Mouse (Mus musculus) Patski (cell line): Measurements from ENCODE around the gene Tgfb2. TPM values are rescaled to one million over a fixed set of nuclear protein-coding genes. Genes with fewer than 3 reads are reported as not detected.
A peak's percentile ranks its signal among the peaks of the same experiment; 100 is the strongest.

Source experiments
- ATAC-seq: fragments of 100-300 bp; one replicate; pipeline ENCODE4 v1.8.0; 2021
- CTCF ChIA-PET: fragments of 350-600 bp; sonication (Branson Sonifier 250); formaldehyde crosslinking; loops from one replicate; lab custom pipeline; 2022; ENCODE audit warnings: inconsistent platforms; lab: Charles Lee
- POLR2A ChIA-PET: fragments of 350-600 bp; sonication (Branson Sonifier 250); formaldehyde crosslinking; loops from one replicate; lab custom pipeline; 2022; ENCODE audit warnings: antibody characterized with exemption, inconsistent platforms; lab: Charles Lee
- DNase-seq: peaks from one replicate; pipeline ENCODE4 v3.0.0-alpha.2; 2011; ENCODE audit warnings: low read depth, low spot score
- H3K27me3 ChIP-seq: fragments of 371-371 bp; one replicate; pipeline ENCODE4 v1.5.1; 2021
- CTCF ChIP-seq: fragments of 100-300 bp; IDR thresholded peaks from one replicate; pipeline ENCODE4 v1.5.1; 2021
- in situ Hi-C: fragments of 300-500 bp; cut with MboI; formaldehyde crosslinking; loops from 3 replicates; pipeline ENCODE4 v1.11.1; 2018; ENCODE audit warnings: low pct_unique_long_range_greater_than_20kb, mixed read lengths
- polyA plus RNA-seq: library from polyadenylated mRNA; unstranded; gene quantifications from one replicate; pipeline ENCODE4 v1.2.3, GENCODE M21; 2021

The Tgfb2 gene
- polyA plus RNA-seq, 1 experiment from 2014 or later: 35.3 TPM

DNA sequence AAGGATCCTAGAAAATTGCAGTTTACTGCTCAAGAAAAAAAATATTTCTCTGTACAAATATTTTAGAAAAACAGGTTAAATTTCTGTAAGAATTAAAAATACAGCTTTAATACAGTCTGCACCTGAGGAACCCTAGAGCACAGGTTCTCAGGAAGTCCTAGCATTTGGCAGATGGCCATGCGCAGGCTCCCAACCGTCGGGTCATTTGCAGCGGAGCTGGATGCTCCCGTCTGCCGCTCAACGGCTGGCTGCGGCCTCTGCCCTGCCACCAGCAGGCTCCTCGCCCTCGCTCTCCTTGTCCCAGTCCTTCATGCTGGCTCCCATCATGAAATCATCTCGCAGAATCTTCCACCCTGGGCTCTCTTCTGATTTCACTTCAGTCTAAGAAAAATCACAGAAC, 15.4 kb upstream of the Tgfb2 start:
- TF ChIP-seq CTCF: no peak
- ATAC-seq (no peak), DNase-seq (no peak)
- CTCF ChIA-PET: interaction anchor here (0.7 to 1.9 kb wide), 3 partner anchors 12 to 966 kb away, joined by 3 to 6 read pairs (median 3); no protein-coding TSS in a partner anchor
- H3K27me3 ChIP-seq: no peaks in the 10 kb centered on the region
- POLR2A ChIA-PET: no interaction called here
- in situ Hi-C loops: loop anchor here (10.0 to 25.0 kb wide), 2 partner anchors 709 to 966 kb away; no protein-coding TSS in a partner anchor

DNA sequence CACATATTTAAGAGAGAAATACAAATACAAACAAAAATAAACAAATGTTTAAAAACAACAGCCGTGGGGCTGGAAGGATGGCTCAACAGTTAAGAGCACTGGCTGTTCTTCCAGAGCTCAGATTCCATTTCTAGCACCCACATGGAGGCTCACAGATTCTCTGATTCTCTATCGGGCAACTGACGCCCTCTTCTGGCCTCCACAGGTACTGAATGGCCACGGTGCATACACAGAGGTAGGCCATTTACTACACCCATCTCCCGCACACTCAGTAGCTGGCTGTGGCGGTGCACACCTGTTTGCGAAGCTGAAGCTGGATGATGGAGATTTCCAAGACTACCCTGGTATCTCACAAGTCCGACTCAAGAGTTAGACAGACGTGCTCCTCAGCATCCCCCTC, 13.9 kb upstream of the Tgfb2 start:
- no peaks in the 10 kb centered on the region for H3K27me3 ChIP-seq
- POLR2A ChIA-PET: no interaction called here
- ATAC-seq: no peak
- CTCF ChIA-PET: interaction anchor here (1.2 to 1.4 kb wide), 3 partner anchors 12 to 1173 kb away, joined by 3 to 4 read pairs (median 4); no protein-coding TSS in a partner anchor
- in situ Hi-C loops: loop anchor here (5.0 to 25.0 kb wide), 4 partner anchors 707 to 1175 kb away; no protein-coding TSS in a partner anchor
- DNase-seq: no peak
- peak; percentile 56 for TF ChIP-seq CTCF

DNA sequence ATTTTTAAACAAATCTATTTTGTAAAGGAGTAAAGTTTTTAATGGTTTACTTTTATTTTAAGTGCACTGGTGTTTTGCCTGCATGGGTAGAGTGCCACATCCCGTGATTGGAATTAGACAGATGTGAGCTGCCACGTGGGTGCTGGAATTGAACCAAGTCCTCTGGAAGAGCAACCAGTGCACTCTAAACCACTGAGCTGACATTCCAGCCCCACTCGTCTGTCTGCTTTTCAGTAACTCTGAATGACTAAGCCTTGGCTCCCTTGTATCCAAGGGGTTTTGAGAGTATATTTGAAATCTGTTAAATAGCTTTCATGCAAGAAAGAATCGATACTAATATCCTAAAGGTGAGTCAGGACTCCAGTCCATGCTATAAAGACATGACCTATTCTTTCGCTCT, 13.1 kb upstream of the Tgfb2 start:
- CTCF ChIA-PET: interaction anchor here (1.4 kb wide), 1 partner anchor 11 kb away, joined by 4 read pairs; no protein-coding TSS in a partner anchor
- POLR2A ChIA-PET: interaction anchor here (0.6 kb wide), 1 partner anchor 9 kb away, joined by 4 read pairs; no protein-coding TSS in a partner anchor
- in situ Hi-C loops: loop anchor here (5.0 to 25.0 kb wide), 3 partner anchors 707 to 1174 kb away; no protein-coding TSS in a partner anchor
- no peak for DNase-seq
- ATAC-seq: no peak
- TF ChIP-seq CTCF: no peak
- H3K27me3 ChIP-seq: no peaks in the 10 kb centered on the region

DNA sequence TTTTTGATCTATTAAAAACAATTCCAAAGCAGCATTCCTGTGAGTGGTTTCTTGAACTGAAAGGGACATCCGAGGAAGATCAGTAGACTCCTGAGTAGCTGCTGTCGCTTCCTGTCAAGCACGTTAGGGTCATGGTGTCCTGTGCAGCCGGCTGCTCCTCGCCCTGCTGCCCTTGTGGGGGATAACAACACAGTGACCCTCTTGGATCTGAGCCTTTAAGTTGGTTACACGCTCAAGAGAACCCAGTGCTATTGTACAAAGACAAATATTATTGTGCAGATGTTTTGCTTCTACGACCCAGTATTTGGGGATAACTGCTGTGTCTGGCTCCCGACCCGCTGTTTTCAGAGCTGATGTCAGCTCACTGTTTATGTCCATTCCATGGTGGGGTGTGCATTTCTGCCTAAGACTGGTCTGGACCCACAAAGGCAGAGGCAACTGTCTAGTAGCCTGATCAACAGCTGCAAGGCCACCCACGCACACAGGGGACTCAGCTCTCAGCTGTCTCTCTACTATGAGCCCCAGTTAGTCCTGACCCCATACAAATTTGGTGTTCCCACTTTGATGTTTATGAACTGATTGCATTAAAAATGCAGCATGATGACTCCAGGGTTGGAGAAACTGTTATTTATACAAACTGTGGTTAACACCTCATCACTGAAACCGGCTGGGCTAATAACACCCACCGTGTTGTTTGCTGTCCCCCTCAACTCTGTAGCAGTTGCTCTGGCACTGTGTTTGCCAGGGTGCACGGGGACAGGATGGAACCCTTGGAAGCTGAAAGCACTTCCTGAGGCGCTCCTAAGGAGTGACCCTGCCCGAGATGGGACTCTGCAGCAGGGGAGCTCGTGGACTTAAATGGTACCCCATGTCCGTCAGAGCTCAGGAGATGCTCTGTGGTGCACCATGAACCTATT, 9.4 kb upstream of the Tgfb2 start:
- DNase-seq (no peak), ATAC-seq (no peak)
- in situ Hi-C loops: loop anchor here (5.0 to 25.0 kb wide), 3 partner anchors 703 to 1170 kb away; no protein-coding TSS in a partner anchor
- POLR2A ChIA-PET: interaction anchor here (0.6 kb wide), 1 partner anchor 35 kb away, joined by 4 read pairs; no protein-coding TSS in a partner anchor
- no peak for TF ChIP-seq CTCF
- CTCF ChIA-PET: interaction anchor here (1.2 kb wide), 1 partner anchor 938 kb away, joined by 3 read pairs; no protein-coding TSS in a partner anchor
- H3K27me3 ChIP-seq: no peaks in the 10 kb centered on the region

DNA sequence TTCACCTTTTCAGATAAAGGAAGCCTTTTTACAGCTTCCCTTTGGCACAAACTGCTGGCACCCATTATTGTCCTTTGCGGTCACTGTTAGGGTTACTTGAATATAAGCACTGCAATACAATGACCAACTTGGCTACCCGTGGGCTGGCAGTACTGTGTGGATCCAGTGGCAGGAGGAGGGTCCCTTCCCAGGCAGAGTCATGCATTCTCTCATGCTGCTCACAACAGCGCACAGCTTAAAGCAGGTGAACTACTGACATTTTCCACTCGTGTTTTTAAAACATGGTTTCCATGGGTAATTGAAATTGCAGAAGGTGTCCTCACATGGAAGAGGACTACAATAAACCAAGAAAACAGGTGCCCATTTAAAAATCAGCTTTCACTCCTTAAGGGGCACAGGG, 8.4 kb upstream of the Tgfb2 start:
- H3K27me3 ChIP-seq: no peaks in the 10 kb centered on the region
- DNase-seq (no peak), ATAC-seq (no peak)
- in situ Hi-C loops: loop anchor here (10.0 to 25.0 kb wide), 2 partner anchors 702 to 1169 kb away; no protein-coding TSS in a partner anchor
- POLR2A ChIA-PET: interaction anchor here (0.6 kb wide), 1 partner anchor 36 kb away, joined by 4 read pairs; no protein-coding TSS in a partner anchor
- TF ChIP-seq CTCF: no peak
- CTCF ChIA-PET: interaction anchor here (1.4 to 2.0 kb wide), 3 partner anchors 8 to 322 kb away, joined by 5 to 8 read pairs (median 7); no protein-coding TSS in a partner anchor

DNA sequence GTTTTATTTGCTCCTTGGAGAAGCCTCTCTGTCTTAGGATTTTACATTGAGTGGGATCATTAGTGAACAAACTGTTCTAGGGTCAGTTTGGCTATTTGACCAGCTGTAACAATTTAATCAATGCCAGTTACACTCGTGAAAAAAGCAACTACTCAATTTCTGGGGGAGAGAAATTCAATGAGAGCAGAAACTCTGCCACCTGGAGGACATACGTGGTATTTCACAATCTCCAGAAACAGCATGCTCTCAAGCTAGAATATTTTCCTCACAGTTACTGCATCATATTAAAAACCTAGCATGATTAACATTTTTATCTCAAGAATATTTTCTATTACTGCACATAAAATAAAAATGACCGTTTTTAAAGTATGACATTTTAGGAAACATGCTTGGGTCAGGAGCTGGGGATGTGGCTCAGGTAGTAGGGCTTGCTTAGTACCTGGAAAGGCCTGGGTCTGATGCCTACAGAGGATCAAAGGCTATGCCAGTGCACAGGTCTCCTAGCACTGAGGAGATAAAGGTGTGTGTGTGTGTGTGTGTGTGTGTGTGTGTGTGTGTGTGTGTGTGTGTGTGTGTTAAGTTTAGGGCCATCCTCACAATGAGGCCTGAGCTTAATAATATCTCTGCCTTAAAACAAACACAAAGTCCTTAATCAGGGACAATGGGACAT, 7.1 kb upstream of the Tgfb2 start:
- ChIA-PET POLR2A (interaction anchor here (0.5 to 1.4 kb wide), 3 partner anchors 148 to 526 kb away, joined by 3 to 4 read pairs (median 3); no protein-coding TSS in a partner anchor), CTCF (interaction anchor here (0.8 to 2.0 kb wide), 12 partner anchors 9 to 959 kb away, joined by 3 to 8 read pairs (median 4); no protein-coding TSS in a partner anchor)
- DNase-seq: no peak
- H3K27me3 ChIP-seq: no peaks in the 10 kb centered on the region
- ATAC-seq: no peak
- no peak for TF ChIP-seq CTCF
- in situ Hi-C loops: loop anchor here (10.0 to 25.0 kb wide), 2 partner anchors 701 to 1168 kb away; no protein-coding TSS in a partner anchor

DNA sequence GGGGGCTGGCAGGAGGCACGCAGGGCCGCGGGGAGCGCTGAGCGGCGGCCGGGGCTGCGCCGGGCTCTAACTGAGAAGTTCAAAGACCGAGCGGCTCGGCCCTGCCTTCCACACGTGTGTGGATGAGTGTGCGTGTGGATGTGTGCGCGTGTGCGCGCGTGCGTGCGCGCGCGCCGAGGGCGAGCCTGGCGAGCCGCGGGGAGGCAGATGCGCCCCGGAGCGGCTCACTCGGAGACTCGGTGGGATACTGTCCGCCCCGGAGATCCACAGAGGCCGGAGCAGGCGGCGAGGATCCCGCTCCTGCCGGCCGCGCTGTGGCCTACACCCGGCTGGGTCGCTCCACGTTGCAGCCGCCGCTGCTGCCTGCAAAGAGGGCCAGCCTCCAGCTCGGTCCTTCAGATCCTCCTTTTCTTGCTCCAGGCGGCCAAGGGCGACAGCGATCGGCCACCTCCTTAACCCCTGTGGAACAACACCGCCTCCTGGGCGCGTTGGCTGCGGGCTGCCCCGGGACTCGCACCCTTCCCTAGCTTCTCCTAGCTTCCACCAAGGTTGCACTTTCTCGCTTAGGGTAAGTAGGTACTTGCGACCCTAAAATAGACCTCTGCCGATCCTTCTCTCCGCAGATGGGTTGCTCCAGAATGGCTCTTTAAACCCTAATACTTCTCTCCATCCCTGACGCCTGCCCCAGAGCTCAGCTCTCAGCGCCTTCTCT, 430 bp downstream of the Tgfb2 start:
- no peaks in the 10 kb centered on the region for H3K27me3 ChIP-seq
- DNase-seq (no peak), ATAC-seq (peak; percentile 68)
- ChIA-PET POLR2A (interaction anchor here (0.6 to 0.7 kb wide), 2 partner anchors 212 to 310 kb away, joined by 3 to 7 read pairs; no protein-coding TSS in a partner anchor), CTCF (interaction anchor here (1.1 to 1.6 kb wide), 3 partner anchors 45 to 344 kb away, joined by 3 to 5 read pairs (median 3); no protein-coding TSS in a partner anchor)
- in situ Hi-C loops: loop anchor here (5.0 to 25.0 kb wide), 7 partner anchors 71 to 693 kb away; no protein-coding TSS in a partner anchor
- no peak for TF ChIP-seq CTCF

DNA sequence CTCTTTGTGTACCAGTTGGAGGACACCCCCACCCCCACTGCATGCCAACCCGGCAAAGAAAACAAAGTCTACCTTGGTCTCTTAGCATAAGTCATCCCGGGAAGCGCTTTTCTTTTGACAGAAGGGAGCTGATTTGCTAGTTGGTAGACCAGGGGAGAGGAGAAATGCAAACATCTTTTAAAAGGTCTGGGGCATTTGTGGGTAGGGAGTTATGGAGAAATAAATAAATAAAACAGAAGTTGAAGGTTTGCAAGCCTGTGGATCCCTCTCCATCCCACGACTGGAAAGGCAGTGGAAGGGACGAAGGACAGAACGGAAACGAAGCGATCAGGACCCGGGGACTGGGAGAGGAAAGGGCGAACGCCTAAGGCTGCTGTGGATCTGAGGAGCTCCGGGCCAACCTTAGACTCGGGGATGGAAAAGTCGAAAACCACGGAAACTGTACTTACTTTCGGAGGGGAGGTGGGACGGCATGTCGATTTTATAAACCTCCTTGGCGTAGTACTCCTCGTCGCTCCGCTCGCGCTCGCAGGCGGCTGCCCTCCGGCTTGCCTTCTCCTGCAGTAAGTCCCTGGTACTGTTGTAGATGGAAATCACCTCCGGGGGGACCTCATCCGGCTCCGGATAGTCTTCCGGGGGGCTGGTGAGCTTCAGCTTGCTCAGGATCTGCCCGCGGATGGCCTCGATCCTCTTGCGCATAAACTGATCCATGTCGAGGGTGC, 1.6 kb downstream of the Tgfb2 start:
- TF ChIP-seq CTCF: no peak
- in situ Hi-C loops: loop anchor here (10.0 to 25.0 kb wide), 2 partner anchors 69 to 692 kb away; no protein-coding TSS in a partner anchor
- DNase-seq (no peak), ATAC-seq (no peak)
- H3K27me3 ChIP-seq: no peaks in the 10 kb centered on the region
- ChIA-PET CTCF (interaction anchor here (1.1 to 2.7 kb wide), 4 partner anchors 9 to 342 kb away, joined by 3 to 7 read pairs (median 4); no protein-coding TSS in a partner anchor), POLR2A (interaction anchor here (1.6 kb wide), 1 partner anchor 136 kb away, joined by 3 read pairs; no protein-coding TSS in a partner anchor)
